Mouse (Mus musculus): Measurements from ENCODE around the gene Psmc3ip.

Gene Psmc3ip

GRCm38 (mm10) chr11:101080421-101080820 lies 14.8 kb downstream of the Psmc3ip start:
- DNase-seq (ENCODE audit: extremely low read depth, low read depth, low spot score): no peak

GRCm38 (mm10) chr11:101079746-101080145 lies 15.5 kb downstream of the Psmc3ip start:
- DNase-seq (ENCODE audit: extremely low read depth, low read depth, low spot score): no peak

GRCm38 (mm10) chr11:101078121-101078520 lies 17.1 kb downstream of the Psmc3ip start, which contains the start of gene Hsd17b1:
Hsd17b1 (plus strand) TSS chr11:101078411.
- no peak for DNase-seq (ENCODE audit: extremely low read depth, low read depth, low spot score)

GRCm38 (mm10) chr11:101071810-101072428 lies 23.3 kb downstream of the Psmc3ip start:
- no peak for DNase-seq (ENCODE audit: extremely low read depth, low read depth, low spot score)

- DNase-seq (ENCODE audit: extremely low read depth, low read depth, low spot score): no peak
Measured at GRCm38 (mm10) chr11:101070987-101071386, 24.2 kb downstream of the Psmc3ip start.

- no peak for DNase-seq (ENCODE audit: extremely low read depth, low read depth, low spot score)
Measured at GRCm38 (mm10) chr11:101070189-101070527, 25.1 kb downstream of the Psmc3ip start.

- no peak for DNase-seq (ENCODE audit: extremely low read depth, low read depth, low spot score)
Measured at GRCm38 (mm10) chr11:101069391-101070188, 25.6 kb downstream of the Psmc3ip start, which contains the start of gene Naglu. Naglu (plus strand) TSS chr11:101070012.

GRCm38 (mm10) chr11:101066549-101067412 lies 28.5 kb downstream of the Psmc3ip start:
- no peak for DNase-seq (ENCODE audit: extremely low read depth, low read depth, low spot score)

- DNase-seq (ENCODE audit: extremely low read depth, low read depth, low spot score): no peak
Measured at GRCm38 (mm10) chr11:101065002-101065401, 30.2 kb downstream of the Psmc3ip start.

GRCm38 (mm10) chr11:101064462-101064861 lies 30.8 kb downstream of the Psmc3ip start:
- DNase-seq (ENCODE audit: extremely low read depth, low read depth, low spot score): no peak

GRCm38 (mm10) chr11:101063676-101064327 lies 31.4 kb downstream of the Psmc3ip start:
- DNase-seq (ENCODE audit: extremely low read depth, low read depth, low spot score): no peak

GRCm38 (mm10) chr11:101062971-101063675 lies 32.1 kb downstream of the Psmc3ip start:
- no peak for DNase-seq (ENCODE audit: extremely low read depth, low read depth, low spot score)

- DNase-seq (ENCODE audit: extremely low read depth, low read depth, low spot score): no peak
Measured at GRCm38 (mm10) chr11:101062165-101062884, 32.9 kb downstream of the Psmc3ip start.

GRCm38 (mm10) chr11:101061049-101061448 lies 34.2 kb downstream of the Psmc3ip start:
- no peak for DNase-seq (ENCODE audit: extremely low read depth, low read depth, low spot score)

GRCm38 (mm10) chr11:101060126-101060525 lies 35.1 kb downstream of the Psmc3ip start:
- no peak for DNase-seq (ENCODE audit: extremely low read depth, low read depth, low spot score)

- DNase-seq (ENCODE audit: extremely low read depth, low read depth, low spot score): no peak
Measured at GRCm38 (mm10) chr11:101059473-101059872, 35.8 kb downstream of the Psmc3ip start.

- DNase-seq (ENCODE audit: extremely low read depth, low read depth, low spot score): no peak
Measured at GRCm38 (mm10) chr11:101058726-101059125, 36.5 kb downstream of the Psmc3ip start.

- DNase-seq (ENCODE audit: extremely low read depth, low read depth, low spot score): no peak
Measured at GRCm38 (mm10) chr11:101057860-101058259, 37.4 kb downstream of the Psmc3ip start.

GRCm38 (mm10) chr11:101056885-101057284 lies 38.4 kb downstream of the Psmc3ip start:
- DNase-seq (ENCODE audit: extremely low read depth, low read depth, low spot score): no peak

GRCm38 (mm10) chr11:101055418-101055817 lies 39.8 kb downstream of the Psmc3ip start:
- no peak for DNase-seq (ENCODE audit: extremely low read depth, low read depth, low spot score)
